Mouse (Mus musculus) liver, embryonic 13.5 days (tissue): ENCODE results near the gene Arpc1a. TPM values are rescaled to one million over a fixed set of nuclear protein-coding genes. Genes with fewer than 3 reads are reported as not detected.
"Not testable (repeated sequence)": the region's sequence is repeated elsewhere in the genome, so short reads cannot be mapped to it uniquely, and the experiment has no call there.

Experiments used
- ATAC-seq: fragments of 200-750 bp; cut with Nextera tagmentation; 2 replicates; pipeline ENCODE4 v1.8.0; 2017; ENCODE audit warnings: low read depth, mild to moderate bottlenecking, moderate number of reproducible peaks, moderate library complexity
- DNase-seq: peaks from one replicate; pipeline ENCODE4 v3.0.0; 2022
- H3K27ac ChIP-seq: fragments of 300-500 bp; sonication (generic); 2 replicates; pipeline ENCODE4 v1.5.1; 2015; ENCODE audit warnings: moderate library complexity, mild to moderate bottlenecking, inconsistent platforms
- H3K27me3 ChIP-seq: fragments of 300-500 bp; sonication (generic); 2 replicates; pipeline ENCODE4 v1.6.1; 2015; ENCODE audit warnings: mild to moderate bottlenecking, inconsistent platforms
- H3K36me3 ChIP-seq: fragments of 300-500 bp; sonication (generic); 2 replicates; pipeline ENCODE4 v1.6.1; 2015; ENCODE audit warnings: mild to moderate bottlenecking, inconsistent platforms
- H3K4me1 ChIP-seq: fragments of 300-500 bp; sonication (generic); replicated peaks from 2 replicates; pipeline ENCODE4 v1.6.1; 2015; ENCODE audit warnings: inconsistent platforms
- H3K4me2 ChIP-seq: fragments of 300-500 bp; sonication (generic); 2 replicates; pipeline ENCODE4 v1.6.1; 2015; ENCODE audit warnings: inconsistent platforms, mild to moderate bottlenecking, moderate library complexity
- H3K4me3 ChIP-seq: fragments of 300-500 bp; sonication (generic); replicated peaks from 2 replicates; pipeline ENCODE4 v1.5.1; 2015; ENCODE audit warnings: mild to moderate bottlenecking, inconsistent platforms
- H3K9ac ChIP-seq: fragments of 300-500 bp; sonication (generic); 2 replicates; pipeline ENCODE4 v1.6.1; 2015; ENCODE audit warnings: mild to moderate bottlenecking, inconsistent platforms
- H3K9me3 ChIP-seq: fragments of 300-500 bp; sonication (generic); replicated peaks from 2 replicates; pipeline ENCODE4 v1.6.1; 2016; ENCODE audit warnings: inconsistent platforms
- WGBS: fragments of 180-500 bp; shearing (Covaris S2); methylation state at CpG from one replicate; pipeline ENCODE4 v1.1.7; 2015; ENCODE audit not compliant: insufficient replicate concordance; 5-methylcytosine and 5-hydroxymethylcytosine counted together
- polyA plus RNA-seq: library from polyadenylated mRNA; unstranded; fragments of >200 nt; fragmentation: Nextera tagmentation; extraction: Ambion mirVana; gene quantifications from 2 replicates; pipeline ENCODE4 v1.2.1, GENCODE M21; 2015

The Arpc1a gene
- 65.3 and 65.8 TPM in 2 replicates for polyA plus RNA-seq

GRCm38 (mm10) chr5:145083632-145084451 is at the start of gene Arpc1a, which contains the start of gene Kpna7:
Gene Arpc1a (plus strand): TSS chr5:145083830.
Gene Kpna7 (minus strand): TSS chr5:145084030.
- Histone ChIP-seq H3K9me3 (no peaks in the 10 kb centered on the region), H3K36me3 (peaks cover 11% of the 10 kb centered on the region), H3K4me2 (peak within 1 kb of the TSS; percentile 91), H3K27me3 (0 out of 2 replicates have a peak, but pooled peaks cover 3% of the 10 kb centered on the region), H3K4me3 (peak within 1 kb of the TSS; percentile 89), H3K9ac (peak within 1 kb of the TSS; percentile 93), H3K4me1 (peaks cover 15% of the 10 kb centered on the region), H3K27ac (peak within 1 kb of the TSS; percentile 75)
- peak; percentile 99 for ATAC-seq
- WGBS = under 1% methylated on average over 54 of the region's 54 CpGs
- DNase-seq = peak; percentile 87

DNA sequence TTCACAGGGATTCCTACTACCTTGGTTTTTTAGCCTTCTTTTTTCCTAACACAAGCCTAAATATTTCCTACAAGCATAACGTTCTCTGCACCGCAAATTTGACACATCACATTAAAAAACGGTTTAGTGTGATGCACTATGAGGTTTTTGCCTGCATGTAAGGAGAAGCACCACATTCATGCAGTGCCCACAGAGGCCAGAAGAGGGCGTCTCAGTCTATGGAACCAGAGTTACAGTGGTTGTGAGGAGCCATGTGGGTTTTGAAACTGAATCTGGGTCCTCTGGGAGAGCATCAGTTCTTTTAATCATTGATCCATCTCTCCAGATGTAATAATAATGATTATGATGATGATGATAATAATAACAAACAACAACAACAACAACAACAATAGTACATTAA is 42.0 kb upstream of the Arpc1a start:
- ATAC-seq = no peak
- Histone ChIP-seq H3K9me3 (no peaks in the 10 kb centered on the region), H3K9ac (no peak overlapping the region), H3K27me3 (no peaks in the 10 kb centered on the region), H3K4me2 (no peak overlapping the region), H3K27ac (no peak overlapping the region), H3K36me3 (no peaks in the 10 kb centered on the region), H3K4me3 (no peak overlapping the region), H3K4me1 (no peaks in the 10 kb centered on the region)
- 34% methylated on average over 4 of the region's 4 CpGs for WGBS
- peak; percentile 9 for DNase-seq

- H3K27ac ChIP-seq, H3K9me3 ChIP-seq, H3K4me1 ChIP-seq, H3K36me3 ChIP-seq, H3K9ac ChIP-seq, ATAC-seq, H3K4me3 ChIP-seq, H3K27me3 ChIP-seq, DNase-seq, H3K4me2 ChIP-seq: not testable (repeated sequence)
- 38% methylated on average over 3 of the region's 3 CpGs for WGBS
These were observed 40.9 kb upstream of the Arpc1a start, which contains the start of gene 1700018F24Rik for GRCm38 (mm10) chr5:145042690-145043089. Gene 1700018F24Rik (plus strand): TSS chr5:145042990.

DNA sequence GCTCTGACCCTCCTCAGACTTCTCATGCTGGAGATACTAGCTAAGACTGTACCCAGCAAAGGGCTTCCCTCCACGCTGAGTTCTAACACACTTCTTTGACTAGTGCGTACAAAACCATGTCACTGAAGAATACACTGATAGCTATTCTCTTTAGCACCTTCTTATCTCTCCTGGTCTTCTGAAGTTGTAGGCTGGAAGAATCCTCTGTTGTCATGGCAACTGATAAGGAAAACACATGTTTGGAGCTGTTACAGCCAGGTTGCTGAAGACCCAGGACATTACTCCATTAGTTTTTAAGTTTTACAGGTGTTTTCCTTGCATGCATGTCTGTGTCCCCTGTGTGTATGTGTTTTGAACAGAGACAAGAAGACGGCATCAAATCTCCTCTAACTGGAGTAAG is 29.4 kb upstream of the Arpc1a start:
- not testable (repeated sequence) for DNase-seq, H3K27ac ChIP-seq, H3K4me3 ChIP-seq, H3K9ac ChIP-seq, H3K36me3 ChIP-seq, H3K27me3 ChIP-seq, H3K9me3 ChIP-seq, H3K4me2 ChIP-seq, H3K4me1 ChIP-seq
- ATAC-seq = peak; percentile 31; the same call in 1 of the 2 replicates
- 27% methylated on average over 3 of the region's 3 CpGs for WGBS

DNA sequence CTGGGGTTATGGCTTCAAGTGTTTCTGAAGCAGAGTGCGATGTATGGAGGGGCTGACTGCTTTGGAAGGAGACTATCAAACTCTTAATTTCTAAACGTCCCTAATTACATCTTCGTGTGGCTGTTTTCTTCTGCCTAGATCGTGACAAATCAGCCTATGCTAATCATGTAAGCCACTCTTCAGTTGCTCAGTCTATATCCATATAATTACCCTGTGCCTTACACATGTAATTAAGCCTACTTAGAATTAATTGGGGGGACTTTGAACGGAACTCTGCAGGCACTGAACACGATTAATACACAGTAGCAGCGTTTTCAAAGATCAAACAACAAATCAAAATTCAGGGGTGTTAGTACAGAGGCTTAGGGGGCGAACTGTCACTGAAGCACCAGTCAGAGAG is 25.7 kb upstream of the Arpc1a start:
- Histone ChIP-seq H3K9ac (no peak overlapping the region), H3K27ac (no peak overlapping the region), H3K4me1 (0 out of 2 replicates have a peak, but pooled peaks cover 8% of the 10 kb centered on the region), H3K9me3 (no peaks in the 10 kb centered on the region), H3K4me3 (no peak overlapping the region), H3K4me2 (no peak overlapping the region), H3K36me3 (no peaks in the 10 kb centered on the region), H3K27me3 (no peaks in the 10 kb centered on the region)
- DNase-seq (no peak), ATAC-seq (no peak)
- 61% methylated on average over 8 of the region's 8 CpGs for WGBS

DNA sequence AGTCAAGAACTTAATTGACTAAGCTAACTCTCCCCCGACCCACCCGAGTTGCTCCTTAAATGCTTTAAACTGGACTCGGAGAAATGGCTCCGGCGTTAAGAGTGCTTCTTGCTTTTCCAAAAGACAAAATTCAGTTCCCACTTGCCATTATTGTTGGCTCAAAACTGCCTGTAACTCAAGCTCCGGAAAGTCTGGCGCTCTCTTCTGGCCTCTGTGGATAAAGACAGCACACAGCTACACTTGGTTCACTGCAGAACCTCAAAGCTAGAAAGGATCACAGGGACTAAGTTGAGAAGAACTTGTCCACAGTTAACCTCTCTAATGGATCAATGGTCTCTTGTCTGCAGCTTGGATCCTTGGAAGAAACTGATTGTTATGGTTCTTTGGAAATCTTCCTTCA is 24.9 kb upstream of the Arpc1a start:
- Histone ChIP-seq H3K4me2 (no peak overlapping the region), H3K27ac (no peak overlapping the region), H3K4me3 (no peak overlapping the region), H3K9me3 (no peaks in the 10 kb centered on the region), H3K36me3 (no peaks in the 10 kb centered on the region), H3K9ac (no peak overlapping the region), H3K27me3 (no peaks in the 10 kb centered on the region), H3K4me1 (0 out of 2 replicates have a peak, but pooled peaks cover 8% of the 10 kb centered on the region)
- DNase-seq (no peak), ATAC-seq (no peak)
- WGBS = 79% methylated on average over 7 of the region's 7 CpGs

GRCm38 (mm10) chr5:145059524-145059923 is 24.1 kb upstream of the Arpc1a start:
- Histone ChIP-seq H3K9me3 (no peaks in the 10 kb centered on the region), H3K27ac (no peak overlapping the region), H3K36me3 (no peaks in the 10 kb centered on the region), H3K4me3 (no peak overlapping the region), H3K27me3 (no peaks in the 10 kb centered on the region), H3K4me2 (no peak overlapping the region), H3K9ac (no peak overlapping the region), H3K4me1 (0 out of 2 replicates have a peak, but pooled peaks cover 3% of the 10 kb centered on the region)
- ATAC-seq = no peak; the same call in 1 of the 2 replicates
- DNase-seq = no peak
- WGBS = 51% methylated on average over 2 of the region's 2 CpGs

DNA sequence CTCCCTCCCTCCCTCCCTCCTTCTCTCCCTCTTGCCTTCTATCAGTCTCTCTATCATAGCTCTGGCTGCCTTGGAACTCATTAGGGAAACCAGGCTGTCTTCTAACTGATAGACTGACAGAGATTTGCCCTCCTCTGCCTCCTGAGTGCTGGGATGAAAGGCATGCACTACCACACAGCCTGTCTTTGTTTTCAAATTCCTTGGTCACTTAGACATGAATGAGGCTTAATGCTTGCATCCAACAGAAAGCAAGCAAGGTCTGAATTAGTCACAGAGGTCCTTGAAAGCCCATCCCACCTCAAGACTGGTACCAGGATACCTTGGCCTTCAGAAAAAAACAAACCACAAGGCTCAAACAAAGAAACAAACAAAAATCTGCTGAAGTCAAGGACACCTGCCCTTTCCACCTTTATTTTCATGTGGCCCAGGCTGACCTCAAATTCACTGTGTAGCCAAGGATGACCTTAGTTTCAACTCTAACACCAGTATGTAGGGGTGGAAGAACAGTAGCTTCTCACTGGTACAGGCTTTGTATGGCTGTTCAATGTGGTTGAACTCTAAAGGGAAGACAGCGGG is 18.8 kb upstream of the Arpc1a start:
- no peaks in the 10 kb centered on the region for H3K9me3 ChIP-seq
- WGBS = 67% methylated on average over 1 of the region's 1 CpGs
- H3K9ac ChIP-seq = no peak overlapping the region
- DNase-seq (no peak), ATAC-seq (no peak)
- H3K27me3 ChIP-seq = 0 out of 2 replicates have a peak, but pooled peaks cover 3% of the 10 kb centered on the region
- no peak overlapping the region for H3K4me2 ChIP-seq
- no peak overlapping the region for H3K4me3 ChIP-seq
- no peak overlapping the region for H3K27ac ChIP-seq
- no peaks in the 10 kb centered on the region for H3K36me3 ChIP-seq
- H3K4me1 ChIP-seq = no peaks in the 10 kb centered on the region

DNA sequence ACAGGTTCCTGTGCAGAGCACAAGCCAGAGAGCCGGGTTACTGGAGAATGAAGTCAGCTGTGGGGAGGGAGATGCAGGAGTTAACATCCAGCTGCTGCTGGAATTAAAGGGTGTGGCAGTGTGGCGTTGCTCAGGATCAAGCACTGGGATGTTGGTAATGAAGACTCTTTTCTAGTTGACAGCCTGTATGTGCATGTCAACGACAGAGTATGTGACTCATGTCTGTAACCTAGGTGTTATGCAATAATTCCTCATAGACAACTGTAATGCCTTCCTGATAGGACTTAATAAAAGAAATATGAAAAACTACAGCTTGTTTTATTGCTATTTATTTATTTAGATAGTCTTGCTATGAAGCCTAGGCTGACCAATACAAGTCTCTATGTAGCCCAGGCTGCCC is 14.8 kb upstream of the Arpc1a start:
- WGBS = 36% methylated on average over 3 of the region's 3 CpGs
- Histone ChIP-seq H3K9ac (no peak overlapping the region), H3K4me3 (no peak overlapping the region), H3K36me3 (no peaks in the 10 kb centered on the region), H3K27ac (no peak overlapping the region), H3K4me1 (no peaks in the 10 kb centered on the region), H3K9me3 (no peaks in the 10 kb centered on the region), H3K27me3 (0 out of 2 replicates have a peak, but pooled peaks cover 3% of the 10 kb centered on the region), H3K4me2 (no peak overlapping the region)
- no peak for ATAC-seq
- DNase-seq = no peak

DNA sequence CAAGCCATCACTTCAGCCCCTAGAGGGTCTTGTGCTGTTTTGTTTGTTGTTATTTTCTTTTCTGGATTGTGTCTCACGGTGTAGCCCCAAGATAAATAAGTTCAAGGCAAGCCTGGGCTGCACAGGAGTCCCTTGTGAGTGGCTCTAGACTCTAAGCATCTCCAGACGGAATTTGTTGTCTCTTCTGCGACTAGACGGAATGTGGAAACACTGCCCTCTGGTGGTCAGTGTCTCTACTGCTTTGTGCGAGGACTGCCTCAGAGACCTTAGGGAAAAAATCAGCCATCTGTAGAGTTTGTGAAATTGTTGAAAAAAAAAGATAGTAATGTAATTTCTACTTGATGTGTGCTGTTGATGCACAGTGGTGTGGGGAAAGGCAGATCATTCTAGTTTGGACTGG is 13.9 kb upstream of the Arpc1a start:
- WGBS = 2% methylated on average over 5 of the region's 5 CpGs
- Histone ChIP-seq H3K4me2 (no peak overlapping the region), H3K4me3 (no peak overlapping the region), H3K9ac (no peak overlapping the region), H3K4me1 (no peaks in the 10 kb centered on the region), H3K36me3 (no peaks in the 10 kb centered on the region), H3K9me3 (no peaks in the 10 kb centered on the region), H3K27me3 (0 out of 2 replicates have a peak, but pooled peaks cover 3% of the 10 kb centered on the region), H3K27ac (no peak overlapping the region)
- ATAC-seq = no peak; the same call in 1 of the 2 replicates
- peak; percentile 28 for DNase-seq

- no peak for ATAC-seq
- H3K27me3 ChIP-seq = 0 out of 2 replicates have a peak, but pooled peaks cover 3% of the 10 kb centered on the region
- H3K27ac ChIP-seq = no peak overlapping the region
- H3K9ac ChIP-seq = no peak overlapping the region
- H3K36me3 ChIP-seq = no peaks in the 10 kb centered on the region
- no peak overlapping the region for H3K4me2 ChIP-seq
- H3K4me3 ChIP-seq = no peak overlapping the region
- 36% methylated on average over 6 of the region's 6 CpGs for WGBS
- no peak for DNase-seq
- no peaks in the 10 kb centered on the region for H3K4me1 ChIP-seq
- no peaks in the 10 kb centered on the region for H3K9me3 ChIP-seq
These were observed 12.3 kb upstream of the Arpc1a start for GRCm38 (mm10) chr5:145071342-145071741.
